Mouse (Mus musculus) C2C12 (cell line): ENCODE data around the gene Tbc1d13. TPM values are rescaled to one million over a fixed set of nuclear protein-coding genes. Genes with fewer than 3 reads are reported as not detected.

Experiments
- H3K27me3 ChIP-seq: one replicate; pipeline ENCODE4 v1.6.1; 2011; ENCODE audit not compliant: control insufficient read depth, insufficient read depth, insufficient read length
- H3K36me3 ChIP-seq: one replicate; pipeline ENCODE4 v1.6.1; 2011; ENCODE audit not compliant: control insufficient read depth, insufficient read depth
- H3K4me3 ChIP-seq: one replicate; pipeline ENCODE4 v1.5.1; 2011; ENCODE audit warnings: mild to moderate bottlenecking, control low read depth; ENCODE audit not compliant: poor library complexity, insufficient read depth, severe bottlenecking
- H3K79me2 ChIP-seq: one replicate; pipeline ENCODE4 v1.6.1; 2011; ENCODE audit not compliant: control insufficient read depth, insufficient read depth
- H3K79me3 ChIP-seq: one replicate; pipeline ENCODE4 v1.6.1; 2011; ENCODE audit warnings: low read depth, control low read depth
- H3ac ChIP-seq: one replicate; pipeline ENCODE3; 2011; ENCODE audit warnings: low read depth; ENCODE audit not compliant: control insufficient read depth, insufficient read length
- CEBPB ChIP-seq: IDR thresholded peaks from one replicate; pipeline ENCODE4 v1.6.1; 2011; ENCODE audit warnings: low read depth, mild to moderate bottlenecking, control low read depth, moderate library complexity
- CTCF ChIP-seq: IDR thresholded peaks from one replicate; pipeline ENCODE4 v1.5.1; 2011; ENCODE audit not compliant: control insufficient read depth, insufficient read depth, insufficient read length
- FOSL1 ChIP-seq: IDR thresholded peaks from one replicate; pipeline ENCODE4 v1.8.0; 2011; ENCODE audit warnings: mild to moderate bottlenecking, low read length; ENCODE audit not compliant: poor library complexity, insufficient read depth, severe bottlenecking
- MAX ChIP-seq: IDR thresholded peaks from one replicate; pipeline ENCODE4 v1.6.1; 2011; ENCODE audit warnings: mild to moderate bottlenecking, control low read depth
- MYOD1 ChIP-seq: IDR thresholded peaks from one replicate; pipeline ENCODE4 v1.6.1; 2011; ENCODE audit warnings: low read depth; ENCODE audit not compliant: control insufficient read depth, insufficient read length
- MYOG ChIP-seq: IDR thresholded peaks from one replicate; pipeline ENCODE4 v1.6.1; 2011; ENCODE audit not compliant: control insufficient read depth, insufficient read length; ENCODE audit errors: extremely low read depth
- USF1 ChIP-seq: IDR thresholded peaks from one replicate; pipeline ENCODE4 v1.6.1; 2011; ENCODE audit warnings: low read depth, mild to moderate bottlenecking, control low read depth, moderate library complexity
- polyA plus RNA-seq: library from polyadenylated mRNA; unstranded; fragments of >200 nt; fragmentation: generic; extraction: Trizol; gene quantifications from one replicate; pipeline ENCODE4 v1.2.1, GENCODE M21; 2012; ENCODE audit warnings: missing spikeins

Gene Tbc1d13
- polyA plus RNA-seq, 1 experiment: 25.3 TPM

DNA sequence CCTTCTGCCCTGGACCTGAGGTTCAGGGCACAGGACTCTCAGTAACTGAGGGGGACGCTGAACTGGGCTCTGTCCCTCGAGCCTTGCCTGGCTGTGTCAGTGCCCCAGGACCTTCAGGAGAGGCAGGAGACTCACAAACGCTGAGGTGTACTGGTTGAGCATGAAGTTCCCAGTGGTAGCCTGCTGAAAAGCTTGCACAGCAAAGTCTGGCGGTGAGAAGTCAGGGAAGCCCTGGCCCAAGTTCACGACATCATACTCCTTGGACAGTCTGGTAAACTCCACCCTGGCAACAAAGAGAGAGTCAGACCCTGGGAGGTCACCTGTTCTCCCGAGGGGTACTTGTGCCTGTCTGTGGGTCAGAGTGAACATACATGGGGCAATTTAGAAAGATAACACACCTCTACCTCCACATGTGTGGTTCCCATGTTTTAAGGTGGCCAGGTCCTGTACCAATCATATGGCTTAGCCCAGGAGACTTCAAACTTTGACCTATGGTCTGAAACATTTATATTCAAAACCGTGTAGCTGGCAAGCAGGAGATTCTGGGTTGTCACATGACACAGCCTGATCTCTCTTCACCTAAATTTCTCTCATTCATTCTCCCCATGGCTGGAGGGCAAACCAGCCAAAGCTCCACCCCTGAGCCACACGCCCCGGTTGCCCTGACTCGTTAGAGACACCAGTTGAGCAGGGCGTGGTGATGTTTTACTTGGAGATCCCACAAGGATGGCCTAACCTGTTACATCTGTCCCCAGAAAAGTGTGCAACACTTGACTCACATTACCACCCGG is 58.4 kb downstream of the Tbc1d13 start:
- no peaks in the 10 kb centered on the region for H3K27me3 ChIP-seq
- H3K36me3 ChIP-seq: no peaks in the 10 kb centered on the region

GRCm38 (mm10) chr2:30194656-30195055 is 61.1 kb downstream of the Tbc1d13 start:
- TF ChIP-seq MYOD1: no peak

More for the DNA sequence above, 58.4 kb downstream of the Tbc1d13 start:
- TF ChIP-seq MYOG (no peak), CEBPB (no peak), CTCF (no peak), MAX (no peak), MYOD1 (no peak)
- Histone ChIP-seq H3ac (no peak overlapping the region), H3K79me2 (no peaks in the 10 kb centered on the region), H3K79me3 (no peaks in the 10 kb centered on the region), H3K4me3 (no peak overlapping the region)

DNA sequence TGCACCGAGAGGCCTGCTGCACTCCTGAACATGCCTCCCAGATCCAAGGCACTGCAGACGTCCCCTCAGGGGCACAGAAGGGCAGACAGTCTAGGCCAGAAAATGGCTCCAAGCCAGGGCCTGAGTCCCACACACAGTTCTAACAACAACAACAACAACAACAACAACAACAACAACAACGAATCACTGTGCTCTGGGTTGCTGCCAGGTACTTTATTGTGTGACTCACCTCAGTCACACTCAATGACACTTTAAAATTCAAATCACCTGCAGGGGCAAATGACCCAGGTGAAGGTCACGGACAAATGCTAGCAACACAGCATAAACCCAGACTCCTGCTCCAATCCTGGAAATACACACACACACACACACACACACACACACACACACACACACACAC is 64.5 kb downstream of the Tbc1d13 start:
- no peak overlapping the region for H3ac ChIP-seq
- H3K4me3 ChIP-seq: no peak overlapping the region
- H3K79me3 ChIP-seq: no peaks in the 10 kb centered on the region
- no peak for TF ChIP-seq MYOD1
- no peak for TF ChIP-seq FOSL1
- no peak for TF ChIP-seq MYOG
- no peak for TF ChIP-seq USF1
- H3K36me3 ChIP-seq: no peaks in the 10 kb centered on the region
- H3K27me3 ChIP-seq: peaks cover 8% of the 10 kb centered on the region
- no peaks in the 10 kb centered on the region for H3K79me2 ChIP-seq

More at GRCm38 (mm10) chr2:30194656-30195055, 61.1 kb downstream of the Tbc1d13 start:
- no peaks in the 10 kb centered on the region for H3K79me3 ChIP-seq
- peaks cover 8% of the 10 kb centered on the region for H3K27me3 ChIP-seq
- no peaks in the 10 kb centered on the region for H3K36me3 ChIP-seq
- no peak overlapping the region for H3ac ChIP-seq
- no peaks in the 10 kb centered on the region for H3K79me2 ChIP-seq
- no peak overlapping the region for H3K4me3 ChIP-seq

GRCm38 (mm10) chr2:30199984-30200383 is 66.4 kb downstream of the Tbc1d13 start:
- Histone ChIP-seq H3K4me3 (no peak overlapping the region), H3K27me3 (peaks cover 8% of the 10 kb centered on the region), H3K79me3 (no peaks in the 10 kb centered on the region), H3ac (no peak overlapping the region), H3K79me2 (no peaks in the 10 kb centered on the region), H3K36me3 (no peaks in the 10 kb centered on the region)
- TF ChIP-seq CEBPB (no peak), MYOD1 (no peak), FOSL1 (no peak), USF1 (no peak), MAX (no peak), CTCF (no peak), MYOG (no peak)

DNA sequence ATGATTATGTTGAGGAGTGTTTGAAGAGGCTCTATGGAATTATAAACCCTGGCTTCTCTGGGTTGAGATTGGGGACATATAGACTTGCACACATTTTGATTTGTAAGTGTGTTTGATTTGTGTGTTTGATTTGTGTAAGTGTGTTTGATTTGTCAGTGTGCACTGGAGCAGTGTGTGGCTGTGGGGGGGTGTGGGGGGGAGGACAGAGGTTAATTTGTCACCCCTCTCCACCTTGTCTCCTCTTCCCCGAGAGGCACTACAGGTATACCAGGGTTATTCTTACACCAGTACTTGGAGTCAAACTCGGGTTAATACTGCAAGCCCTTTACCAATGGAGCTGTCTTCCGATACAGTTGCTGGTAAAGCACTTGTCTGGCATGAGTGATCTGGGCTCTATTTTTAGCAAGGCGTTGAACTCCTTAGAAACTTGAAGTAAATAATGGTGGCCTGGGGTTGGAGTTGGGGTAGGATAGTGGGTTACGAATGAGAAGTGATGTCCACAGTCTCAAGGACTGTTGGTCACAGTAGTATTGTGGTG is 66.9 kb downstream of the Tbc1d13 start:
- TF ChIP-seq MYOD1: no peak
- no peak for TF ChIP-seq CTCF
- no peak for TF ChIP-seq FOSL1
- TF ChIP-seq USF1: no peak
- TF ChIP-seq MYOG: no peak
- TF ChIP-seq MAX: no peak
- no peak for TF ChIP-seq CEBPB
- Histone ChIP-seq H3K4me3 (no peak overlapping the region), H3K79me2 (no peaks in the 10 kb centered on the region)

More for the DNA sequence above, 66.9 kb downstream of the Tbc1d13 start:
- Histone ChIP-seq H3K79me3 (no peaks in the 10 kb centered on the region), H3K27me3 (peaks cover 8% of the 10 kb centered on the region), H3K36me3 (no peaks in the 10 kb centered on the region), H3ac (no peak overlapping the region)

Other genes starting within 250 kb of the Tbc1d13 start
- gene Odf2, start 244.5 kb upstream of the Tbc1d13 start, polyA plus RNA-seq: 31.3 TPM
- 30.2 TPM for gene Gle1, start 198.3 kb upstream of the Tbc1d13 start, polyA plus RNA-seq
- 93.4 TPM for gene Sptan1, start 168.2 kb upstream of the Tbc1d13 start, polyA plus RNA-seq
- 16.4 TPM for gene Wdr34, start 84.9 kb upstream of the Tbc1d13 start, polyA plus RNA-seq
- 312 TPM for gene Set, start 76.4 kb upstream of the Tbc1d13 start, polyA plus RNA-seq
- gene Pkn3, start 56.1 kb upstream of the Tbc1d13 start, polyA plus RNA-seq: 5.5 TPM
- 31.5 TPM for gene Zdhhc12, start 40.1 kb upstream of the Tbc1d13 start, polyA plus RNA-seq
- 7.2 TPM for gene Zer1, start 9.2 kb upstream of the Tbc1d13 start, polyA plus RNA-seq
- 16.1 TPM for gene Endog, start 37.7 kb downstream of the Tbc1d13 start, polyA plus RNA-seq
- gene Spout1, start 44.7 kb downstream of the Tbc1d13 start, polyA plus RNA-seq: 33.4 TPM
- gene Kyat1, start 72.1 kb downstream of the Tbc1d13 start, polyA plus RNA-seq: 2.7 TPM
- 20.6 TPM for gene Lrrc8a, start 104.0 kb downstream of the Tbc1d13 start, polyA plus RNA-seq
- gene Gm28035, start 106.8 kb downstream of the Tbc1d13 start, polyA plus RNA-seq: 0.01 TPM
- gene Phyhd1, start 132.5 kb downstream of the Tbc1d13 start, polyA plus RNA-seq: 1.4 TPM
- 0.16 TPM for gene Gm28038, start 147.3 kb downstream of the Tbc1d13 start, polyA plus RNA-seq
- 28.3 TPM for gene Dolk, start 152.6 kb downstream of the Tbc1d13 start, polyA plus RNA-seq
- 54.6 TPM for gene Nup188, start 152.7 kb downstream of the Tbc1d13 start, polyA plus RNA-seq
- gene Sh3glb2, start 225.6 kb downstream of the Tbc1d13 start, polyA plus RNA-seq: 60.0 TPM
- gene Miga2, start 230.5 kb downstream of the Tbc1d13 start, polyA plus RNA-seq: 29.4 TPM